Mouse (Mus musculus): Measurements from ENCODE around the gene Syce1l. TPM values are rescaled to one million over a fixed set of nuclear protein-coding genes. Genes with fewer than 3 reads are reported as not detected.

Syce1l gene
- polyA plus RNA-seq, 1 experiment from 2014 or later: not detected

DNA sequence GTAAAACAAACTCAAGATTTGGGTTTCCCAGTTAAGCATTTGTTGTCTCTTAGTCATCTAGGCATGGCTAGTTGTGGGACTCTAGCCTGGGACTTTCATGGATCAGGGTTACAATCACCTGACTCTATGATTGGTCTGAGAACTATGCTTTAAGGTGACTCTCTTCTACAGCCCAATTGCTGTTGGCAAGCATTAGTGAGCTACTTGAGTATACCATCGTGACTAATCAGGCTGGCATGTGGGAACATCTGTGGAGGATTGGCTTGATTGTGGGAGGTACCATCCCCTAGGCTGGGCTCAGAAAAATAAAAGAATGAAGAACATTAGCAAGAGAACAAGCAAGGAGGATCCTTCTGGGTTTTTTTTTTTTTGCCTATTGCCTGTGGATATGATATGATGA lies 33.8 kb downstream of the Syce1l start:
- no peak overlapping the region for H3K9ac ChIP-seq (replicated peaks)
- no peak overlapping the region for H3K4me3 ChIP-seq
- no peaks in the 10 kb centered on the region for H3K9me3 ChIP-seq
- no peak overlapping the region for H3K4me2 ChIP-seq (replicated peaks)
- H3K36me3 ChIP-seq: no peaks in the 10 kb centered on the region
- peaks cover 3% of the 10 kb centered on the region; the same call in 1 of the 2 replicates for H3K4me1 ChIP-seq
- no peak for ATAC-seq (ENCODE audit: low FRiP score, low read depth)
- 92% methylated on average over 1 of the region's 1 CpGs for WGBS
- no peaks in the 10 kb centered on the region for H3K27me3 ChIP-seq
- no peak overlapping the region for H3K27ac ChIP-seq (replicated peaks)

DNA sequence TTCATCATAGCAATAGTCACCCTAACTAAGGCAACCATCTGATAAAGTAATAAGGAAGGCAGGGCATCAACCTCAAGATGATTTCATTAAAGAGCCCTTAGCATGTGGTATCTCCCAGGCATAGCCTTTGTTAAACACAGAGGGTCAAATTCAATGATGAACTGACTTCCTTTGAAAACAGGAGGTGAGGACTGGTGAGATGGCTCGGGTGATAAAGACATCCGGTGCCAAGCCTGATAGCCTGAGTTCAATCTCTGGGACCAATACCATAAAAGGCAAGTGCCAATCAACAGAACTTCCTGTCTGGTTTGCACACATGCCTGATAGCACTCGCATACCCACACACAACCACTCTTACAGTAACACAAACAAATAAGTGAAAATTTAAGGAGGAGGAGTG lies 36.3 kb downstream of the Syce1l start:
- no peak overlapping the region for H3K27ac ChIP-seq (replicated peaks)
- no peak overlapping the region for H3K4me3 ChIP-seq
- no peak overlapping the region for H3K9ac ChIP-seq (replicated peaks)
- no peak for ATAC-seq (ENCODE audit: low FRiP score, low read depth)
- H3K27me3 ChIP-seq: no peaks in the 10 kb centered on the region
- no peak overlapping the region for H3K4me2 ChIP-seq (replicated peaks)
- 88% methylated on average over 3 of the region's 3 CpGs for WGBS
- H3K9me3 ChIP-seq: no peaks in the 10 kb centered on the region
- no peaks in the 10 kb centered on the region for H3K36me3 ChIP-seq
- no peaks in the 10 kb centered on the region for H3K4me1 ChIP-seq

DNA sequence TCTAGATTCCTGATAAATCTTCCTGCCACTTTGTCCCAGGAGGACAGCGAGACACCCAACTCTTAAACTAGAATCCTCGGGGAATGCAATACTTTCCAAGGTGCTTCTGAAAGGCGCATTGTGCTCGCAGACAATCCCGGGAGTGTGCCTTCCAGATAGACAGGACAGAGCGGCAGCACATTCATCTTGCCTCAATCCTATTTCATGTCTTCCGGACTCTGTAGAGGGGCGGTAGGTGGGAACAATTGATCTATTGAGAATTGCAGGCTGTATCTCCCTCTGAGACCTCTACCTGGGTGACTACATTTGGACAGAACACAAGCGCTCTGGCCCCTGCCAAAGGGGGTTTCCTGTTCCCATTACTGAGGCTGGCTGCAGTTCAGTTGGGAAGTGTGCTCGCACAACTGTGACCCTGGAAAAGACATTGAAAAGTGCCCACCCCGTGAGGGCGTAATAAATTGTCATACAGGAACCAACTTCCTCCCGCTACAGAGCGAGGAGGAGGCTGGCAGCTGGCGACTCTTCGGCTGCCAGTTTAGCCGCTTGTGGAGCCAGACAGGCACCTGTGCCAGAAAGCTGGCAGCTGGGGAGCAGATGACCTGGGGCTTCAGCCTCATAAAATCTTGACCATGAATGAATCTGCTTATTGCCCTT lies 45.0 kb downstream of the Syce1l start:
- Histone ChIP-seq H3K9ac (replicated peaks) (no peak overlapping the region), H3K36me3 (no peaks in the 10 kb centered on the region), H3K4me1 (no peaks in the 10 kb centered on the region), H3K4me2 (replicated peaks) (no peak overlapping the region), H3K27ac (replicated peaks) (no peak overlapping the region), H3K27me3 (no peaks in the 10 kb centered on the region), H3K4me3 (no peak overlapping the region), H3K9me3 (no peaks in the 10 kb centered on the region)
- no peak for ATAC-seq (ENCODE audit: low FRiP score, low read depth)
- 87% methylated on average over 17 of the region's 17 CpGs for WGBS

DNA sequence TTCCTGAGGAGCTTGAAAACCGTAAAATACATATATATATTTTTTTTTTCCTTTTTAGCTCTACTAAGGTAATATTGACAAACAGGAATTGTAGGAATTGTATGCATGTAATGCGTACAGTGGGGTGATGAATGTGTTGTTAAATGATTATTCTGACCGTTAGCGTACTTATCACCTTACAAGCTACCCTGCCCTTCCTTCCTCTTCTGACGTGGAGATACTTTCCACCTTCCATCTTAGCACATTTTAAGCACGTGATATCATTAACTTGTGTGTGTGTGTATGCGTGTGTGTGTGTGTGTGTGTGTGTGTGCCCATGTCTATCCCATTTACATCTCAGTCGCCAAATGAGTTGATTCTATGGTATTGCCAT lies 45.5 kb downstream of the Syce1l start:
- no peak overlapping the region for H3K4me3 ChIP-seq
- no peak overlapping the region for H3K9ac ChIP-seq (replicated peaks)
- no peak for ATAC-seq (ENCODE audit: low FRiP score, low read depth)
- no peaks in the 10 kb centered on the region for H3K9me3 ChIP-seq
- H3K36me3 ChIP-seq: no peaks in the 10 kb centered on the region
- no peak overlapping the region for H3K27ac ChIP-seq (replicated peaks)
- WGBS: 93% methylated on average over 8 of the region's 8 CpGs
- H3K4me2 ChIP-seq (replicated peaks): no peak overlapping the region
- no peaks in the 10 kb centered on the region for H3K4me1 ChIP-seq
- no peaks in the 10 kb centered on the region for H3K27me3 ChIP-seq

DNA sequence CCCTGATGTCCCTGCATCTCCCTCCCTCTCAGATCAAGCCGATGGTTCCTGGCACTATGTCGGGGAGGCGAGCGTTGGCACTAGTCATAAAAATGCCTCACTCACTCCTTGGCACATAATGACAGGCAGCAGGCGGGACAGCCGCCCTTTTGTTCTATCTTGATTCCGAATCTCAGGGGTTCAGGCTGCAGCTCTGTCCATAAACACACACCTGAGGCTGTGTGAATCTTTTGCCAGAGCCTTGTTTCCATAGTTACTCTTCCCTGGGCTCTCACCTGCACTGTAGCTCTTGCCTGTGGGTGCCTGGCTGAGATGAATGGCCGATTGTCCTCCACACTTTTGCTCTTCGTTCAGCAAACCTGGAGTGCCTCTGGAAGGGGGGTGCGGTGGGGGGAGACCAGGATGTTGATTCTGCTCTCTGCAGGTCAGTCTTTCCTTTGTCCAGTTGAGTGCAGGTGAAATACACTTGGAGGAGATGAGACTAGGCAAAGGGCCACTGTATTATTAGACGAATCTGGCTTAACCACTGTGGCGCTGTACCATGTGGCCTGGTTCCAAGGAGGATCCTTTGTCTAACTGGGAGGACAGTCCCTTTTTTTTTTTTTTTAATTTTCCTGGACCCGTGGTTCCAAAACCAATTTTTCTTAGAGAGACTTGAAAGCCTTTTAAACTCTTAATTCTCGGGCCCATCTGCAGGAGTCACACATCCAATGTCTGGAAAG lies 48.8 kb downstream of the Syce1l start:
- H3K4me2 ChIP-seq (replicated peaks): no peak overlapping the region
- no peaks in the 10 kb centered on the region for H3K4me1 ChIP-seq
- no peaks in the 10 kb centered on the region for H3K9me3 ChIP-seq
- H3K4me3 ChIP-seq: no peak overlapping the region
- H3K36me3 ChIP-seq: no peaks in the 10 kb centered on the region
- H3K27ac ChIP-seq (replicated peaks): no peak overlapping the region
- ATAC-seq (ENCODE audit: low FRiP score, low read depth): no peak
- WGBS: 83% methylated on average over 14 of the region's 14 CpGs
- no peaks in the 10 kb centered on the region for H3K27me3 ChIP-seq
- H3K9ac ChIP-seq (replicated peaks): no peak overlapping the region

DNA sequence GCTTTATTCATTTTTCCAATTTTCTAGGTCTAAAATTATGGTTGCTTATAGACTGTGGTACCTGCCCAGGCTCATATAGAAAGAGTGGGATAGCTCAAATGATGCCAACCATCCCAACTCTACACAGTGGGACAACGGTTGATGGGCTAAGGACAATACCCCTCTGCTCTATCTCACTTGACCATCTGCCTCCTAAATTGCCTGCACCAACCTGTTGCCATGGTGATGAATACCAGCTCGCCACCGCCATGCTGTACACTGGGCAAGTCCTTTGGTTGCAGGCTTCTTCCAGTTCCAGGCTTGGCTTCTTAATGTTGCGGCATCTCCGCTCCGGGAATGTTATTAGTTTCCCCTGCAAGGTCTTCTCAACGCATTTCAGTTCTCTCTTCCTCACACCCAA lies 62.0 kb downstream of the Syce1l start:
- Histone ChIP-seq H3K4me1 (peaks cover 5% of the 10 kb centered on the region; the same call in 1 of the 2 replicates), H3K36me3 (no peaks in the 10 kb centered on the region), H3K9me3 (no peaks in the 10 kb centered on the region), H3K27me3 (no peaks in the 10 kb centered on the region), H3K9ac (replicated peaks) (no peak overlapping the region), H3K27ac (replicated peaks) (no peak overlapping the region), H3K4me2 (replicated peaks) (no peak overlapping the region), H3K4me3 (no peak overlapping the region)
- ATAC-seq (ENCODE audit: low FRiP score, low read depth): no peak
- 66% methylated on average over 7 of the region's 7 CpGs for WGBS

Other genes with a start within 250 kb of the Syce1l start
- gene Mon1b, start 7.6 kb upstream of the Syce1l start, polyA plus RNA-seq (2016; fragmentation: Nextera tagmentation; extraction: Ambion mirVana): 11.5 and 12.6 TPM in 2 replicates
- gene Adamts18, start 205.5 kb downstream of the Syce1l start, polyA plus RNA-seq (2016; fragmentation: Nextera tagmentation; extraction: Ambion mirVana): 1.1 and 2.0 TPM in 2 replicates

Measured in midbrain, embryonic 12.5 days (tissue).